Mouse (Mus musculus): ENCODE results near the gene Tmem248. TPM values are rescaled to one million over a fixed set of nuclear protein-coding genes. Genes with fewer than 3 reads are reported as not detected.

Gene Tmem248
- polyA plus RNA-seq, 1 experiment from 2014 or later, result 24.0 TPM

GRCm38 (mm10) chr5:130181740-130182540 lies 34.9 kb upstream of the Tmem248 start:
- no peak for ATAC-seq (ENCODE audit: low read depth)
- H3K36me3 ChIP-seq (ENCODE audit: control insufficient read depth, insufficient read depth), result no peaks in the 10 kb centered on the region
- no peaks in the 10 kb centered on the region for H3K27me3 ChIP-seq (ENCODE audit: control insufficient read depth, insufficient read depth, low read depth, low read length)
- H3K27ac ChIP-seq (ENCODE audit: low read length), result no peak overlapping the region
- 79% methylated on average over 6 of the region's 6 CpGs for WGBS (ENCODE audit: insufficient replicate concordance)
- no peak overlapping the region for H3K4me3 ChIP-seq (ENCODE audit: low read depth, low read length)
- no peaks in the 10 kb centered on the region for H3K9me3 ChIP-seq (replicated peaks; ENCODE audit: control insufficient read depth, low read length)
- H3K4me2 ChIP-seq (ENCODE audit: low read depth, low read length), result no peak overlapping the region
- H3K4me1 ChIP-seq (ENCODE audit: control insufficient read depth, low read depth, low read length), result peaks cover 40% of the 10 kb centered on the region
- H3K9ac ChIP-seq (ENCODE audit: low read depth, low read length), result no peak overlapping the region

- no peak overlapping the region for H3K4me2 ChIP-seq (ENCODE audit: low read depth, low read length)
- no peaks in the 10 kb centered on the region for H3K9me3 ChIP-seq (replicated peaks; ENCODE audit: control insufficient read depth, low read length)
- ATAC-seq (ENCODE audit: low read depth), result no peak
- H3K27me3 ChIP-seq (ENCODE audit: control insufficient read depth, insufficient read depth, low read depth, low read length), result no peaks in the 10 kb centered on the region
- peaks cover 43% of the 10 kb centered on the region for H3K4me1 ChIP-seq (ENCODE audit: control insufficient read depth, low read depth, low read length)
- H3K4me3 ChIP-seq (ENCODE audit: low read depth, low read length), result no peak overlapping the region
- H3K27ac ChIP-seq (ENCODE audit: low read length), result no peak overlapping the region
- WGBS (ENCODE audit: insufficient replicate concordance), result 83% methylated on average over 3 of the region's 3 CpGs
- H3K9ac ChIP-seq (ENCODE audit: low read depth, low read length), result no peak overlapping the region
- H3K36me3 ChIP-seq (ENCODE audit: control insufficient read depth, insufficient read depth), result no peaks in the 10 kb centered on the region
Measured at GRCm38 (mm10) chr5:130182541-130182821, 34.4 kb upstream of the Tmem248 start.

GRCm38 (mm10) chr5:130184193-130184856 lies 32.6 kb upstream of the Tmem248 start:
- 71% methylated on average over 9 of the region's 9 CpGs for WGBS (ENCODE audit: insufficient replicate concordance)
- peak overlapping the region; percentile 36; the same call in 1 of the 2 replicates for H3K9ac ChIP-seq (ENCODE audit: low read depth, low read length)
- ATAC-seq (ENCODE audit: low read depth), result peak; percentile 51
- H3K4me2 ChIP-seq (ENCODE audit: low read depth, low read length), result 0 out of 2 replicates have a peak overlapping the region, but pooled peaks have one; percentile 5
- H3K36me3 ChIP-seq (ENCODE audit: control insufficient read depth, insufficient read depth), result peaks cover 3% of the 10 kb centered on the region; the same call in 1 of the 2 replicates
- H3K4me3 ChIP-seq (ENCODE audit: low read depth, low read length), result no peak overlapping the region
- 0 out of 2 replicates have a peak overlapping the region, but pooled peaks have one; percentile 3 for H3K27ac ChIP-seq (ENCODE audit: low read length)
- no peaks in the 10 kb centered on the region for H3K27me3 ChIP-seq (ENCODE audit: control insufficient read depth, insufficient read depth, low read depth, low read length)
- H3K4me1 ChIP-seq (ENCODE audit: control insufficient read depth, low read depth, low read length), result peaks cover 34% of the 10 kb centered on the region
- H3K9me3 ChIP-seq (replicated peaks; ENCODE audit: control insufficient read depth, low read length), result no peaks in the 10 kb centered on the region

GRCm38 (mm10) chr5:130185312-130185711 lies 31.6 kb upstream of the Tmem248 start:
- ATAC-seq (ENCODE audit: low read depth), result no peak
- Histone ChIP-seq H3K4me3 (ENCODE audit: low read depth, low read length) (no peak overlapping the region), H3K9ac (ENCODE audit: low read depth, low read length) (no peak overlapping the region), H3K4me2 (ENCODE audit: low read depth, low read length) (no peak overlapping the region), H3K9me3 (replicated peaks; ENCODE audit: control insufficient read depth, low read length) (no peaks in the 10 kb centered on the region), H3K36me3 (ENCODE audit: control insufficient read depth, insufficient read depth) (peaks cover 12% of the 10 kb centered on the region), H3K27me3 (ENCODE audit: control insufficient read depth, insufficient read depth, low read depth, low read length) (no peaks in the 10 kb centered on the region), H3K27ac (ENCODE audit: low read length) (no peak overlapping the region), H3K4me1 (ENCODE audit: control insufficient read depth, low read depth, low read length) (peaks cover 34% of the 10 kb centered on the region)
- 79% methylated on average over 6 of the region's 6 CpGs for WGBS (ENCODE audit: insufficient replicate concordance)

GRCm38 (mm10) chr5:130187383-130187782 lies 29.5 kb upstream of the Tmem248 start:
- H3K9ac ChIP-seq (ENCODE audit: low read depth, low read length), result no peak overlapping the region
- no peaks in the 10 kb centered on the region for H3K27me3 ChIP-seq (ENCODE audit: control insufficient read depth, insufficient read depth, low read depth, low read length)
- H3K4me1 ChIP-seq (ENCODE audit: control insufficient read depth, low read depth, low read length), result peaks cover 28% of the 10 kb centered on the region
- H3K4me2 ChIP-seq (ENCODE audit: low read depth, low read length), result no peak overlapping the region
- peaks cover 27% of the 10 kb centered on the region for H3K36me3 ChIP-seq (ENCODE audit: control insufficient read depth, insufficient read depth)
- WGBS (ENCODE audit: insufficient replicate concordance), result 69% methylated on average over 7 of the region's 7 CpGs
- H3K27ac ChIP-seq (ENCODE audit: low read length), result no peak overlapping the region
- H3K4me3 ChIP-seq (ENCODE audit: low read depth, low read length), result no peak overlapping the region
- peak; percentile 70 for ATAC-seq (ENCODE audit: low read depth)
- H3K9me3 ChIP-seq (replicated peaks; ENCODE audit: control insufficient read depth, low read length), result no peaks in the 10 kb centered on the region

- Histone ChIP-seq H3K4me1 (ENCODE audit: control insufficient read depth, low read depth, low read length) (peaks cover 8% of the 10 kb centered on the region), H3K27me3 (ENCODE audit: control insufficient read depth, insufficient read depth, low read depth, low read length) (no peaks in the 10 kb centered on the region), H3K4me2 (ENCODE audit: low read depth, low read length) (no peak overlapping the region), H3K27ac (ENCODE audit: low read length) (no peak overlapping the region), H3K36me3 (ENCODE audit: control insufficient read depth, insufficient read depth) (peaks cover 31% of the 10 kb centered on the region), H3K9ac (ENCODE audit: low read depth, low read length) (no peak overlapping the region), H3K4me3 (ENCODE audit: low read depth, low read length) (no peak overlapping the region), H3K9me3 (replicated peaks; ENCODE audit: control insufficient read depth, low read length) (no peaks in the 10 kb centered on the region)
- ATAC-seq (ENCODE audit: low read depth), result no peak
- 81% methylated on average over 6 of the region's 6 CpGs for WGBS (ENCODE audit: insufficient replicate concordance)
Measured at GRCm38 (mm10) chr5:130190909-130191308, 26.0 kb upstream of the Tmem248 start.

- Histone ChIP-seq H3K27me3 (ENCODE audit: control insufficient read depth, insufficient read depth, low read depth, low read length) (no peaks in the 10 kb centered on the region), H3K36me3 (ENCODE audit: control insufficient read depth, insufficient read depth) (peaks cover 31% of the 10 kb centered on the region), H3K4me3 (ENCODE audit: low read depth, low read length) (no peak overlapping the region), H3K9ac (ENCODE audit: low read depth, low read length) (no peak overlapping the region), H3K27ac (ENCODE audit: low read length) (no peak overlapping the region), H3K4me2 (ENCODE audit: low read depth, low read length) (no peak overlapping the region), H3K4me1 (ENCODE audit: control insufficient read depth, low read depth, low read length) (peaks cover 5% of the 10 kb centered on the region), H3K9me3 (replicated peaks; ENCODE audit: control insufficient read depth, low read length) (no peaks in the 10 kb centered on the region)
- WGBS (ENCODE audit: insufficient replicate concordance), result 83% methylated on average over 6 of the region's 6 CpGs
- no peak for ATAC-seq (ENCODE audit: low read depth)
Measured at GRCm38 (mm10) chr5:130191865-130192264, 25.0 kb upstream of the Tmem248 start.

GRCm38 (mm10) chr5:130192356-130192944 lies 24.4 kb upstream of the Tmem248 start:
- H3K27ac ChIP-seq (ENCODE audit: low read length), result no peak overlapping the region

GRCm38 (mm10) chr5:130193760-130194159 lies 23.1 kb upstream of the Tmem248 start:
- Histone ChIP-seq H3K27ac (ENCODE audit: low read length) (no peak overlapping the region), H3K4me1 (ENCODE audit: control insufficient read depth, low read depth, low read length) (no peaks in the 10 kb centered on the region), H3K27me3 (ENCODE audit: control insufficient read depth, insufficient read depth, low read depth, low read length) (no peaks in the 10 kb centered on the region), H3K36me3 (ENCODE audit: control insufficient read depth, insufficient read depth) (peaks cover 42% of the 10 kb centered on the region), H3K9me3 (replicated peaks; ENCODE audit: control insufficient read depth, low read length) (no peaks in the 10 kb centered on the region), H3K4me2 (ENCODE audit: low read depth, low read length) (no peak overlapping the region), H3K4me3 (ENCODE audit: low read depth, low read length) (no peak overlapping the region), H3K9ac (ENCODE audit: low read depth, low read length) (no peak overlapping the region)
- ATAC-seq (ENCODE audit: low read depth), result no peak
- WGBS (ENCODE audit: insufficient replicate concordance), result 77% methylated on average over 3 of the region's 3 CpGs

More at GRCm38 (mm10) chr5:130192356-130192944, 24.4 kb upstream of the Tmem248 start:
- no peak overlapping the region for H3K9ac ChIP-seq (ENCODE audit: low read depth, low read length)
- no peak overlapping the region for H3K4me3 ChIP-seq (ENCODE audit: low read depth, low read length)
- WGBS (ENCODE audit: insufficient replicate concordance), result 79% methylated on average over 2 of the region's 2 CpGs
- H3K27me3 ChIP-seq (ENCODE audit: control insufficient read depth, insufficient read depth, low read depth, low read length), result no peaks in the 10 kb centered on the region
- H3K4me1 ChIP-seq (ENCODE audit: control insufficient read depth, low read depth, low read length), result peaks cover 2% of the 10 kb centered on the region
- peaks cover 31% of the 10 kb centered on the region for H3K36me3 ChIP-seq (ENCODE audit: control insufficient read depth, insufficient read depth)
- H3K4me2 ChIP-seq (ENCODE audit: low read depth, low read length), result no peak overlapping the region
- ATAC-seq (ENCODE audit: low read depth), result no peak
- no peaks in the 10 kb centered on the region for H3K9me3 ChIP-seq (replicated peaks; ENCODE audit: control insufficient read depth, low read length)
